Mouse (Mus musculus) olfactory bulb, adult 2 months (tissue): ENCODE measurements at regions not wholly inside any gene's neighbourhood (a gene's known extent, or its start where the extent isn't known, plus 50 kb on each side); places are given as distances from the start of the nearest gene placed in this dataset.

Source experiments
- CTCF ChIP-seq: fragments of 200-500 bp; IDR thresholded peaks from 2 replicates; pipeline ENCODE4 v1.5.1; 2012; ENCODE audit warnings: low read depth, mild to moderate bottlenecking, low read length, moderate library complexity; ENCODE audit not compliant: insufficient read depth
- POLR2A ChIP-seq: fragments of 200-500 bp; IDR thresholded peaks from 2 replicates; pipeline ENCODE4 v1.6.1; 2012; ENCODE audit warnings: mild to moderate bottlenecking, low read depth, low read length, moderate library complexity; ENCODE audit not compliant: insufficient read depth

GRCm38 (mm10) chr13:5614186-5614737 lies 247.0 kb upstream of the Klf6 start:
- no peak for TF ChIP-seq POLR2A
- no peak for TF ChIP-seq CTCF
